Mouse (Mus musculus) gonadal fat pad, adult 2 months (tissue): ENCODE results near the gene Rapgef2. TPM values are rescaled to one million over a fixed set of nuclear protein-coding genes. Genes with fewer than 3 reads are reported as not detected.
"Not testable (repeated sequence)": the region's sequence is repeated elsewhere in the genome, so short reads cannot be mapped to it uniquely, and the experiment has no call there.

ENCODE experiments used
- DNase-seq: peaks from one replicate; pipeline ENCODE4 v3.0.0-alpha.2; 2012; ENCODE audit warnings: low read depth
- polyA plus RNA-seq: library from polyadenylated mRNA; depleted of rRNA; stranded (reverse); fragments of >200 nt; gene quantifications from 2 replicates; pipeline ENCODE4 v1.2.3, GENCODE M21; 2012

Gene Rapgef2
- polyA plus RNA-seq, 1 experiment, result 9.5 TPM

- no peak for DNase-seq
Observed at GRCm38 (mm10) chr3:79203821-79204220, 82.5 kb downstream of the Rapgef2 start.

DNA sequence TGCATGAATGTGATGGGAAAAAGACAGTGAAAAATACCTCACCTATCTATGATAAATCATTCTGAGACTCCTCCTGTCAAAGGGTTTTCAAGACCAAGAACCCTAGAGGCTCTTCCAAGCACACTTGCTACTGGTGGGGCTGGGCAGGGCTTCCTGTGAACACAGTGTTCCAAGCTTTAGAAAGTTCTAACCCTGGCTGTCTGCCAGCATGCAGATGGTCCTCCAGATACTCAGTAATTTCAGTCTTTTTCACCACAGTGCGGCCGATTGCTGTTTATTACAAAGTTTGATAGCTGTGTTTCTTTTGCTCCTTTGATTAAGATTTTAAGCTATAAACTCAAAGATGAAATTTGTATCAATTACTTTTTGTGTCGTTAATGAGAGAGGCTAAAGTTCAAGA is 83.1 kb downstream of the Rapgef2 start:
- DNase-seq, result no peak

GRCm38 (mm10) chr3:79202275-79203153 is 83.8 kb downstream of the Rapgef2 start:
- no peak for DNase-seq

DNA sequence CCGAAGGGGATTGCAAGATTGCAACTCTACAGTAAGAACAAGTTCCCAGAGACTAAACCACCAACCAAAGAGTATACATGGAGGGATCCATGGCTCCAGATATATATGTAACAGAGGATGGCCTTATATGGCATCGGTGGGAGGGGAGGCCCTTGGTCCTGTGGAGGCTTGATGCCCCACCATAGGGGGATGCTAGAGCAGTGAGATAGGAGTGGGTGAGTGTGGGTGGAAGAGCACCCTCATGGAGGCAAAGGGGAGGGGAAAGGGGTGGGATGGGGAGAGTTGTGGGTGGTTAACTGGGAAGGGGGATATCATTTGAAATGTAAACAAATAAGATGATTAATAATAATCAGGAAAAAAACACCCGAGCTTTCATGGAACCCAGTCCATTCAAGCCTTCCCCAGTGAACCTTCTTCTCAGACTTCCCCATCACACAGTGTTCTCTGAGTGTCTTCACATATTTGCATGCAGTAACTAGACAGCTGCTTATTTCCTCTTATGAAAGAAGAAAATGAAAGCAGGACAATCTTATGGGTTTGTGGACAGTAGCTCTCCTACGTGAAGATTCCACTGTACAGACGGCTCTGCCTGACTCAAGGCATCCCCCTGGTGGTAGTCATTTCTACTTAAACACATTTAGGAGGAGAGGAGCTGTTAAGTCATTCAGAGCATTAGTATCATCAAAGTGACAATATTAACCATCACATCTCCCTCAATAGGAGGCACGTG is 89.4 kb downstream of the Rapgef2 start:
- DNase-seq, result no peak

DNA sequence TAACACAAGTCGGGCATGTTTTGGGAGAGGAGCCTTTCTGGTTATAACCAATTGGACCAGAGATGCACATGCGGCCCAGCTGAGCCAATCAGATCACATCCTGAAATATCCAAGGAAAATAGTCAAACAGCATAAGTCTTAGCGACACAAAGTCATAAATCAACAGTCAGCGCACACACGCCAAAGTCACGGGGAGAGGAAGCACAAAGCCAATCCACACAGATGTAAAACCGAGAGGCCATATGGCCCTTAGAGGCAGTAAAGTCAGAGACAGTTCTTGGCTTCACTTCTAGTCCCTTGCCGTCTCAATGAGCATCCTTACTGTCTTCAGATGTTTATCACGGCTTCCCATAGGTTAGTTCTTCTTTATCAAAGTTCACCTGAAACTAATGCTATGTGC is 91.0 kb downstream of the Rapgef2 start:
- no peak for DNase-seq

GRCm38 (mm10) chr3:79194111-79194793 is 92.1 kb downstream of the Rapgef2 start:
- DNase-seq, result no peak

DNA sequence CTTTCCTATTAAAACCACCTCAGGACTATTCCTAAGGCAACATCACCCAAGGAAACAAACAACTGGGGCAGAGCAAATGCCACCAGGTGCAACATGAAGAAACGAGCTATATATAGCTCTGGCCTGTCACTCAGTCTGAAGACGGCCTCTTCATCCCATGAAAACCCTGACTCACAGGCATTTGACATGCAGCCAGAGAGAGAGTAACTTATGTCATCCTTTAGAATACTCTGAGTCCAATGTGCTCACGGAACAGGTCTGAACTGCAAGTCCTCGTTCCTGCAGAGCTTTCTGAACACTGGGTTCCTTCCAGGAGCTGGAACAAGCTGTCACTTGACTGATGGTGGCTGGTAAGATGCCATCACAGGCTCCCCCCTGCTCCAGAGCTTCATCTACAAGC is 93.3 kb downstream of the Rapgef2 start:
- peak; percentile 86 for DNase-seq

DNA sequence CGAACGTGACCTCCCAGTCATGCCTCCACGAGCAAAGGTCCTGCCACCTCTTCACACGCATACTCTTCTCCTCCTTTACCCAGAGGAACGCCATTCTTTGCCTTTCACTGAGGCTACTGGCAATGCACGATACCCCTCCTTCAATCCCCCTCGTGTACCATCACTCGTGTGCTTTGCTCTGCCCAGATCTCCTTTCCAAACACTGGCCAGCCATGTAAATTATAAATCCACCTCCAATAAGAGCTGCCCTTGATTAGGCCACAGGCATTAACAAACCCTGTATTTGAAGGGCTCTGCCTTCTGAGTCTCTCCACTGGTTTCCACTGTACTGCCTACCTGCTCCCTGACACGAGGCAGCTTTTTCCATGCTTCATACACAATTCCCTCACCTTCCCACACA is 94.3 kb downstream of the Rapgef2 start:
- DNase-seq, result no peak

DNA sequence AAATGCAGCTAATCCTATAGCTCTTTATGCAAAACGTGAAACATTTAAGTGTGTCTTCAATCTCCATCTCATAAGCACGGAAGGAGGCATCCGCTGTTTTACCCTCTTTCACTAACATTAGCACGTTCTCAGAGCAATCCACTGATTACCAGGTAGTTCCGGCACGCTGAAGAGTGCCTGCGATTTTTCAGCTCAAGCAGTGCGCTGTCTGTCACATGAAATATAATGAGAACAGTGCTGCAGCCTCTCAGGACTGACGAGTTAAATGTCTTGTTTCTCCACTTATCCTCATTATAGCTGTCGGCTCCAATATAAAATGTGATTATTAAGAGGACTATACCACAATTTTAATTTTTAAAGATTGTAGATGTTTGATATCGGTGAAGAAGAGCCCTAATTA is 94.8 kb downstream of the Rapgef2 start:
- no peak for DNase-seq

DNA sequence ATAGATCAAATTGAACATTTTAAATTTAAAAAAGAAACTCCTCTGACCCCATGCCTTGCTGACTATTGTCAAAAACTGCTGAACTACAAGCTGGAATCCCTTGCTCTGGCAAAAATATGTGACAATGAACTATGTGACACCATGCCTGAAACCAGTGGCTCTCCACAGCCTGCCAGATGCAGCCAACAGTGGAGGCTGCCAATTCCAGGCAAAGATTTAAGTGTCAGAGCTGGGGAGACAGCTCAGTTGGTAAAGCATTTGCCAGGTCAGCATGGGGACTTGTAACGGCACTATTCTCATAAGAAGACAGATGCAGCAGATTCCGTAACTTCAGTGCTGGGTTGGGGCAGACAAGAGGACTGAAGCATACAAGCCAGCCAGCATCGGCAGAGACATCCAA is 95.9 kb downstream of the Rapgef2 start:
- no peak for DNase-seq

GRCm38 (mm10) chr3:79187912-79188311 is 98.4 kb downstream of the Rapgef2 start:
- no peak for DNase-seq

- DNase-seq, result no peak
Observed at GRCm38 (mm10) chr3:79182290-79182689, 104.0 kb downstream of the Rapgef2 start.

DNA sequence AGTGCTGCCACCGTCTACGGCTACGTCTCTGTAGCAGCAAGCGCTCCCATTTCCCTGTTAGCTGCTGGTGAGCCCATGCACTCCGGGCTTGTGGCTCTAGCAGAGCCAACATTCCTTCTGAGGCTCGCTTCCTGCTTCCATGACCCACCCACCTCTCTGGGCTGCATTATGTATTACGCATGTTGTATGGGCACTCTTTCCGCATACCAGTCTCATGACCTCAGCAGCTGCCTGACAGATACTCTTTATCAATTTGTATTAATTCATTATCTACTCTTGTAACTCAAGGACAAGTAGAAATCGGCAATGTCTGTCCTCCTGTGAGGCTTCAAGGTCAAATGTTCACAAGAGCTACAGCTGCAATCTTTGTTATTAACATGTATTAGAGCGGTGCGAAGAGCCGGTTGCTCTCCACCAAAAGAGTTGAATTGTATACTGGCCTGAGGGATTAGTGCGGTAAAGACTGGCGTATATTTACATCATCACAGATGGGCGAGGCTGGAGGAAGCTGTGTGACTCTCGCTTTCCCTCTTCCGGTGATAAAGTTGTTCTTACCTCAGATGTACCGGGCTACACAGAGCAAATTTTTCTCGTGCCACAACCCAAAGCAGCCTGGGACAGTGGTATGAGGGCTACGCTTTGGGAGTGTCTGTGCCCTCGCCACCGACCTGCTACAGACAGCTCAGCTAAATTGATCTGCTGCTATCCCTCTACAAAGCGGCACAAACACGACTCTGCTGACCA is 104.9 kb downstream of the Rapgef2 start:
- DNase-seq, result no peak

GRCm38 (mm10) chr3:79180086-79180485 is 106.2 kb downstream of the Rapgef2 start:
- DNase-seq, result no peak

DNA sequence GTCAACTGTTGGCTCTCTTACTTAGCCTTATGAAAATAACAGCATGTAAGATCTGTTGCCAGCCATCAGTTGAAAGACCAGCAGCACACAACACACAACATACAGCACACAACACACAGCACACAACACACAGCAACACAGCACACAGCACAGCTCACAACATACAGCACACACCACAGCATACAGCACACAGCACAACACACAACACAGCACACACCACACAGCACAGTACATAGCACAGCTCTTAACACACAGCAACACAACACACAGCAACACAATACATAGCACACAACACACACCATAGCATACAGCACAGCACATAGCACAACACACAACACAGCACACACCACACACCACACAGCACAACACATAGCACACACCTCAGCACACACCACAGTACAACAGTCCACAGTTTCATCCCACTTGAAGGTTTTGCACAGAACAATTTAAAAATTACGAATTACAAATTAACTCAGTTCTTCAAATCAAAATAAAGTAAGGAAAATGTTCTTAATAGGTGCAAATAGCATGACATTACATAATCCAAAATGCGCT is 106.7 kb downstream of the Rapgef2 start:
- no peak for DNase-seq

- DNase-seq, result no peak
Observed at GRCm38 (mm10) chr3:79178708-79179107, 107.6 kb downstream of the Rapgef2 start.

DNA sequence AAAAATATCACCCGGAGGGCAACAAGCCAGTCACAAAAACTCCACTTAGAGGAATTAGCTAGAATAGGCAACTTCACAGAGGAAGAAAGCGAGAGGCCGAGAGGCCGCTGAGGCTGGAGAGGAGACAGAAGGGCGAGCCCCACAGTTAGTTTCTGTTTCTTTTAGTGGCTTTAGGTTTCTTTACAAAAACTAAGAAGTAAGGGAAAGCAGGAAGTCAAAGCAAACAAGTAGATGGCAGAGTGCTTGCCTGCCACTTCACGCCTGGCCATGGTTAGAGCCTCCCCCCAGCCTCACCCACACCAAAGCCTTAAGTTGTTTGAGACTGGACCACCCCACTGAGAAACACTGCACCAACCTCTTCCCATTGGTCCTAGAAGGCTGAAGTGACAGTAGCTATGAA is 108.2 kb downstream of the Rapgef2 start:
- no peak for DNase-seq

- DNase-seq, result no peak
Observed at GRCm38 (mm10) chr3:79177136-79177870, 109.0 kb downstream of the Rapgef2 start.

DNA sequence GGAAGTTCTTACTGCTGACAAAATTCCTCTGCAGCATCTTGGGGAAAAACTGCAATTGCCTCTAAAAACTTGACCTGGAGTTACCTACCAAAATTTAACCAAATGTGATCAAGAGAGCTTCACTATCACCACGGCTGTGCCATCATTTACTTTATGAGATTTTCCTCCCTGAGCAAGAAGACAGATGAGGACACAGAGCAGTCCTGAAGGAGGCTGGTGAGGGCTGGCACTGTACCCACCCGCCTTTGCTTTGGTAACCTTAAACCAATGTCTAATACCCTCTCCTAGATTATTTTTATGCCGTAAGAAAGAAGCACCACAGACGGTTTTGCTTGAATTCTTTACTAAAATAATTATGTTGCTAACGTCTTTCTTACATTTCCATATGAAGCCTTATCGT is 112.1 kb downstream of the Rapgef2 start:
- no peak for DNase-seq

DNA sequence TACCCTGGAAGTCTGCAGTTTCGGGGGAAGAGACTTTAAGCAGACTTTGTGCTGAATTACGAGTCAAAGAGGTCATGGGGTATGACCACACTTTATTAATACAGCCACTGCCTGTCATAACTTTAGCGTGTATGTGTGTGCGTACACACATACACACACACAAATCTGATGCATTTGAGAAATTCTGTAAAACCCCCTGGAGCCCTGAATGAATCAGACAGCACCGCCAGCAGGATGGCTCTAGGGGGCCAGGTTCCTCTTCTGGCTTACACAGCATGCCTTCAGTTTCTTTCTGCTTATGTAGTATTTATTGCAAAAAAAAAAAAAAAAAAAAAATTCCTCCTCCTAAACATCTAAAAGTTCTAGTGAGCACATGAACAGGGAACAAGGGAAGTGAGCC is 113.0 kb downstream of the Rapgef2 start:
- no peak for DNase-seq

- not testable (repeated sequence) for DNase-seq
Observed at GRCm38 (mm10) chr3:79171146-79171545, 115.2 kb downstream of the Rapgef2 start.
